Mouse (Mus musculus) intestine, postnatal 0 days (tissue): ENCODE results near the gene Acot7. TPM values are rescaled to one million over a fixed set of nuclear protein-coding genes. Genes with fewer than 3 reads are reported as not detected.

ENCODE experiments used
- ATAC-seq: fragments of 200-750 bp; cut with Nextera tagmentation; 2 replicates; pipeline ENCODE4 v1.8.0; 2017; ENCODE audit warnings: mild to moderate bottlenecking, moderate TSS enrichment, moderate library complexity
- H3K27ac ChIP-seq: fragments of 300-500 bp; sonication (generic); 2 replicates; pipeline ENCODE4 v1.5.1; 2014; ENCODE audit warnings: mild to moderate bottlenecking, low read depth, low read length, moderate library complexity
- H3K27me3 ChIP-seq: fragments of 300-500 bp; sonication (generic); replicated peaks from 2 replicates; pipeline ENCODE4 v1.6.1; 2014; ENCODE audit warnings: low read length, mixed read lengths; ENCODE audit not compliant: control insufficient read depth, insufficient read depth
- H3K36me3 ChIP-seq: fragments of 300-500 bp; sonication (generic); 2 replicates; pipeline ENCODE4 v1.6.1; 2014; ENCODE audit warnings: mild to moderate bottlenecking, moderate library complexity; ENCODE audit not compliant: control insufficient read depth, insufficient read depth
- H3K4me1 ChIP-seq: fragments of 300-500 bp; sonication (generic); replicated peaks from 2 replicates; pipeline ENCODE4 v1.6.1; 2014; ENCODE audit warnings: antibody characterized with exemption, low read length, mixed read lengths; ENCODE audit not compliant: control insufficient read depth, insufficient read depth
- H3K4me2 ChIP-seq: fragments of 300-500 bp; sonication (generic); replicated peaks from 2 replicates; pipeline ENCODE4 v1.6.1; 2014; ENCODE audit warnings: low read depth, mild to moderate bottlenecking, moderate library complexity
- H3K4me3 ChIP-seq: fragments of 300-500 bp; sonication (generic); 2 replicates; pipeline ENCODE4 v1.5.1; 2014; ENCODE audit warnings: low read depth, low read length
- H3K9ac ChIP-seq: fragments of 300-500 bp; sonication (generic); 2 replicates; pipeline ENCODE4 v1.6.1; 2014; ENCODE audit warnings: mild to moderate bottlenecking, low read depth, low read length
- H3K9me3 ChIP-seq: fragments of 300-500 bp; sonication (generic); 2 replicates; pipeline ENCODE4 v1.6.1; 2016; ENCODE audit warnings: mixed run types; ENCODE audit not compliant: control insufficient read depth
- CTCF ChIP-seq: sonication (generic); IDR thresholded peaks from 2 replicates; pipeline ENCODE4 v1.5.1; 2016; ENCODE audit warnings: low read depth, mild to moderate bottlenecking, control low read depth, antibody characterized with exemption, moderate library complexity
- WGBS: fragments of 180-500 bp; shearing (Covaris S2); extraction: QIAGEN DNeasy Blood & Tissue Kit; methylation state at CpG from one replicate; pipeline ENCODE4 v1.1.7; 2014; 5-methylcytosine and 5-hydroxymethylcytosine counted together
- polyA plus RNA-seq: library from polyadenylated mRNA; unstranded; fragments of >200 nt; fragmentation: Nextera tagmentation; extraction: Ambion mirVana; gene quantifications from 2 replicates; pipeline ENCODE4 v1.2.1, GENCODE M21; 2015

Gene Acot7
- polyA plus RNA-seq, 1 experiment from 2014 or later = 28.7 TPM

DNA sequence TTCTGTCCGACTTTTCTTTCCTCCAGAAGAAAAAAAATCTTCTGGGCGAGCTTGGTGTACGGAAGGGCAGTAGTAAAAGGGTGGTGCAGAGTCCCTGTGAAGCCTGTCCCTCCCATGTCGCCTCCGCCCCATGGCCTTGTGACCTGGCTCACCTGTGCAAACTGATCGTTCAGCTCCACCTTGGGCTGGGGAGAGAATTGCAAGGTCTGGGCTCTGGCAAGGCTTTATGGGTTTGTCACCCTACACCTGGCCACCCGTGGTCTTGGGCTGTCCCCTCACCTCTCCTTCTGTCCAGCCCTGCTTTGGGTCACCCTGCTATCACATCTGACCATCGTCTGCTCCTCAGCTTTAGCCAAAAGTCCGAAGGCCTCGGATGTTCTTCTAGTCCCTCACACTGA, 45.2 kb upstream of the Acot7 start:
- no peaks in the 10 kb centered on the region for H3K36me3 ChIP-seq
- ATAC-seq = peak; percentile 15
- H3K27ac ChIP-seq = 0 out of 2 replicates have a peak overlapping the region, but pooled peaks have one; percentile 21
- 20% methylated on average over 10 of the region's 10 CpGs for WGBS
- peaks cover 37% of the 10 kb centered on the region; the same call in 1 of the 2 replicates for H3K27me3 ChIP-seq
- H3K4me2 ChIP-seq = peak overlapping the region; percentile 89
- no peak overlapping the region for H3K9ac ChIP-seq
- H3K4me1 ChIP-seq = no peaks in the 10 kb centered on the region; the same call in none of the 2 replicates
- TF ChIP-seq CTCF = peak; percentile 56
- peak overlapping the region; percentile 55; the same call in 1 of the 2 replicates for H3K4me3 ChIP-seq
- no peaks in the 10 kb centered on the region for H3K9me3 ChIP-seq

DNA sequence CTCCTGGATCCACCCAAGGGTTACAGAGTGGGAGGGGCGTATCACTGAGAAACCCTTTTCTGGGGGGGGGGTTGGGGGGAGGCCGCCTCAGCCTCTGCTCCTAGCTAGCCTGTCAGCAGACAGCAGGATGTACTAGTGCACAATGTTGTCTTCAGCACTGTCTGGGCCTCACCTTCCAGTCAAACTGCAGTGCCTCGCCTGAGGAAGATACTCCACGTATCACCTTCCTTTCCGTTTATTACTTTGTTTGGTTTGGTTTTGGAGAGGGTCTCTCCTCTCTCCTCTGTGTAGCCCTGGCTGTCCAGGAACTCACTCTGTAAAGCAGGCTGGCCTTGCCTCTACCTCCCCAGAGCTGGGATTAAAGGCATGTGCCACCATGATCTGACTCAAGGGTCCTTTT, 44.7 kb upstream of the Acot7 start:
- TF ChIP-seq CTCF = no peak
- no peak overlapping the region for H3K9ac ChIP-seq
- H3K4me2 ChIP-seq = no peak overlapping the region
- ATAC-seq = no peak
- 67% methylated on average over 5 of the region's 5 CpGs for WGBS
- no peaks in the 10 kb centered on the region for H3K9me3 ChIP-seq
- H3K27ac ChIP-seq = no peak overlapping the region
- no peaks in the 10 kb centered on the region for H3K36me3 ChIP-seq
- H3K4me1 ChIP-seq = no peaks in the 10 kb centered on the region; the same call in none of the 2 replicates
- H3K27me3 ChIP-seq = peaks cover 33% of the 10 kb centered on the region; the same call in 1 of the 2 replicates
- H3K4me3 ChIP-seq = no peak overlapping the region

DNA sequence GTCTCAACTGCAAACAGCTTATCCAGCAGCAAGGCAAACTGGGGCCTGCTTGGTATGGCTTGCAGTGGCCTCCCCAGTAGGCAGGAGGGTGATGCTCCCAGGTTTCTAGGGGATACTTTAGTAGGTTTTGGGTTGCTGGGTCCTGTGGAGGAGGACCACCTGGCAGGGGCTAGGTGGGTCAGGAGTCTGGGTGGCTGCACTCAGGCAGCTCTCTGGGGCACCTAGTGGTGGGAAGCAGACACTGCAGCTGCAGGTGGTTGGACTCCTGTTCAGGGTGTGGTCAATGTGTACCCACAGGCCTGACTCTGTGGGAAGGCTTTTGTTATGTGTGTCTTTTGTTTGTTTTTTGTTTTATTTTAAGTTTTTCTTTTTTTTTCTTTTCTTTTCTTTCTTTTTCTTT, 43.4 kb upstream of the Acot7 start:
- Histone ChIP-seq H3K4me2 (no peak overlapping the region), H3K4me1 (no peaks in the 10 kb centered on the region; the same call in none of the 2 replicates), H3K9ac (no peak overlapping the region), H3K27ac (no peak overlapping the region), H3K4me3 (no peak overlapping the region), H3K36me3 (no peaks in the 10 kb centered on the region), H3K27me3 (peaks cover 26% of the 10 kb centered on the region; the same call in 1 of the 2 replicates), H3K9me3 (no peaks in the 10 kb centered on the region)
- peak; percentile 85 for TF ChIP-seq CTCF
- no peak for ATAC-seq

DNA sequence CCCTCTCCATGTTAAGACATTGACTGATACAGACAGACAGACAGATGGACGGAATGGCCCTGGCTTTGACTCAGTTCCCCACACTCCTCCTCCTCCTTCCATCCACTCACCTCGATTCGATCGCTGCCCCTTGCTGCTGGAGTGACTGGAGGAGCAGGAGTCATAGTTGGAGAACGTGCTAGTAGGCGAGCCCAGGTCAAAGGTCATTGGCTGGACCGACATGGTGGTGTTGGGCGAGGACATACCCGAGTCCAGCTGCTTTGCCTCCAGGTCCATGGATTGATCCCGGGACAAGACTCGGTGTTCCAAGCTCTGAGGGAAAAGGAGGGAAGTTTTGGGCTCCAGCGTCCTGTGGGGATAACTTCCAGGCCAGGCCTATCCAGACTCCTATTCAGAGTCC, 42.6 kb upstream of the Acot7 start:
- Histone ChIP-seq H3K4me3 (no peak overlapping the region), H3K36me3 (no peaks in the 10 kb centered on the region), H3K4me1 (no peaks in the 10 kb centered on the region; the same call in none of the 2 replicates), H3K4me2 (no peak overlapping the region), H3K27me3 (peaks cover 24% of the 10 kb centered on the region; the same call in 1 of the 2 replicates), H3K27ac (no peak overlapping the region), H3K9me3 (no peaks in the 10 kb centered on the region), H3K9ac (no peak overlapping the region)
- ATAC-seq = no peak
- TF ChIP-seq CTCF = no peak
- 62% methylated on average over 12 of the region's 12 CpGs for WGBS

DNA sequence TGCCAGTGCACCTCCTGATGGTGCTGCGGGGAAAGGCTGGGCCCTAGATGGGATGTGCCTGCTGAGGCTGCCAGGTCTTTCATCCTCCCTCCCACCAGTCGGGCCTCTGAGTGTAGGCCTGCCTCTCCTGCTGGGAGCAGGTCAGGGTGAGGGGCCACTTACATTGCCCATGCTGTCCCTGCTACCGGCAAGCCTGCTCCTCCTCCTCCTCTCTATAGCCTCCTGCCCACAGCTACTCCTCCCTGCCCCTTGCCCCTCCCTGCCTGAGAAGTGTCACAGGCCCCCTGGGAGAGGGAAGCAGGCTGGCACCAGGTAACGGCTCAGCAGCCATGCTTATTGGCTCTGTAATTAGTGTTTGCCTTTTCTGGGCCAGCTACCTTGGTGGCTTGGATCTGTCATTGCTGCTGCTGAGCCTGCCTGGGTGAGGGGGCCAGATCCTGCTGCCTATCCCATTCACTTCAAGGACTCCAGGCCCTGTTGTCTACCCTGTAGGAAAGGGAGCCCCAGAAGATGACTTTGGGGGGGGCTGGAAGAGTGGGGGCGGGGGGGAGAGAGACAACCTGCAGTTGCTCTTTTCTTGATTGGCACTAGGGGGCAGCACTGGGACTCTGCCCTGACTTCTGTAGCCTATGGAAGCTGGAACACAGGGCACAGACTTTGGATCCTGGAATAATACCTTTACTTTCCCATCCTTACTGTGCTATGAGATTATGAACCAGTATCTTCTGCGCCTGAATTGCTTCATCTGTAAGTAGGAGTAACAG, 41.6 kb upstream of the Acot7 start:
- peak; percentile 80 for TF ChIP-seq CTCF
- H3K9ac ChIP-seq = no peak overlapping the region
- no peak overlapping the region for H3K4me2 ChIP-seq
- H3K36me3 ChIP-seq = no peaks in the 10 kb centered on the region
- ATAC-seq = no peak
- H3K4me3 ChIP-seq = no peak overlapping the region
- H3K27ac ChIP-seq = no peak overlapping the region
- WGBS = 43% methylated on average over 6 of the region's 6 CpGs
- H3K4me1 ChIP-seq = no peaks in the 10 kb centered on the region; the same call in 1 of the 2 replicates
- H3K27me3 ChIP-seq = peaks cover 19% of the 10 kb centered on the region; the same call in 1 of the 2 replicates
- no peaks in the 10 kb centered on the region for H3K9me3 ChIP-seq

DNA sequence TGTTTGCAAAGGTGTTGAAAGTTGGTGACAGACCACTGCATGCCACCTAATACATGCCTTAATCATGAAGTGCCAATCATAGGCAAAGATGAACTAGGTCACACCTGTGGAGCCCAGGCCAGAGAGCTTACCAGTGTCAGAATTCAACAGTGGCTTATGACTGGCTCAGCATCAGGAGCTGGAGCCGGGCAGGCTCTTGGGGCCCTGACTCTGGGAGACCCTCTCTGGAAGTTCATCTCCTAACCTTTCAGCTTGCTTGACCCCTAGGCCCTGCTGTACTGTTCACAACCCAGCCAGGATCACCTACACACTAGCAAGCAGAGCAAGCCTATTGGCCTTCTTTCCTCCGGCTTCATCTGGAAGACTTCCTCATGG, 41.1 kb upstream of the Acot7 start:
- TF ChIP-seq CTCF = no peak
- Histone ChIP-seq H3K4me3 (no peak overlapping the region), H3K9me3 (no peaks in the 10 kb centered on the region), H3K36me3 (no peaks in the 10 kb centered on the region), H3K27ac (no peak overlapping the region), H3K27me3 (peaks cover 18% of the 10 kb centered on the region; the same call in 1 of the 2 replicates), H3K4me1 (no peaks in the 10 kb centered on the region; the same call in 1 of the 2 replicates), H3K4me2 (no peak overlapping the region), H3K9ac (no peak overlapping the region)
- no peak for ATAC-seq
- WGBS = 98% methylated on average over 2 of the region's 2 CpGs
